Mouse (Mus musculus): ENCODE measurements at regions not wholly inside any gene's neighbourhood (a gene's known extent, or its start where the extent isn't known, plus 50 kb on each side); places are given as distances from the start of the nearest gene placed in this dataset.
A peak's percentile ranks its signal among the peaks of the same experiment; 100 is the strongest.

DNA sequence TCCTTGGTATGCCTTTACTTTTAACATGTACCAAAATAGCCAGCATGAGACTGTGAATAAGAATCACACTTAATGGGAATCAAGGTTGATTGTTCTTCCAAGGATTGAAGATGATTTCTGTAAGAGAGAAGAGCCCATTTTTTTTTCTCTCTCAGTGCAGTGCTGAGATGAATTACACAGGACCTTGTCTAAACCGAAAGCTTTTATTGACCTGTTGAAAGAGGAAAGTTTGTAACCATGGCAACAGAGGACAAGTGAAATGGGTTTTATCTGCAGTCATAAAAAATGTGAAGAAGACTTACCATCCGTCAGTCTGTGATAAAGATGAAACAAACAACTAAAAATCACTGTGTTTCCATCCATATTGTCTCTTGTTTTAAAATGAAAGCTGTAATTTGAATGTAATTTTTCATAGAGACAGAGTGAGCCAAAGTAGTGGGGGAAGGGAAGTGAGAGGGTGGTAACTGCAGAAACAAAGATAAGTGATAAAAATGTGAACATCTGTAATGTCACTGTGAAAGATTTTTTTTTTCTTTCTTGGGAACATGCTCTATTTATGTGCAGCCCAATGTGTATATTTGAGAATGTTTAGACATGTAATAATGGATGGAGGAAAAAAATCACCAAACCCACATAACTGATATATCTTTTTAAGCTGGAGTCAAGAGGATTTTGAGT lies 661.9 kb downstream of the Basp1 start:
- no peak for ATAC-seq (ENCODE audit: poor library complexity, severe bottlenecking)

DNA sequence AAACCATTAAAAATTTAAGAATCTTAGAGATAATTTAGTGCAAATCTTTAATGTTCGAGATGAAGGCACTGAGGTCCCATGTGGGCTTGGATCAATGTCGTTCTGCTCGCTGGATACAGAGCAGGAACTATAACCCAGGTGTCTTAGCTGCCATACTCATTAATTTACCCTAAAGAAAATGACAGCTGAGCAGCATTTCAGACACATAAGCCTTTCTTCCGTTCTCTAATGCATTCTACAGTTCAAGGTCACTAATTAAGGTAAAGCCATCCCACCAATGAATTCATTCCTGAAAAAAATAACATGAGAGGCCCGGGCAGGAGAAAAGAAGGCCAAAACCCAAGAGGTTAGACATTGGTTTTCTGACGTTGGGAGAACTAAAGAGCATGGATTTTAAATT lies 670.3 kb downstream of the Basp1 start:
- no peak for ATAC-seq (ENCODE audit: poor library complexity, severe bottlenecking)

DNA sequence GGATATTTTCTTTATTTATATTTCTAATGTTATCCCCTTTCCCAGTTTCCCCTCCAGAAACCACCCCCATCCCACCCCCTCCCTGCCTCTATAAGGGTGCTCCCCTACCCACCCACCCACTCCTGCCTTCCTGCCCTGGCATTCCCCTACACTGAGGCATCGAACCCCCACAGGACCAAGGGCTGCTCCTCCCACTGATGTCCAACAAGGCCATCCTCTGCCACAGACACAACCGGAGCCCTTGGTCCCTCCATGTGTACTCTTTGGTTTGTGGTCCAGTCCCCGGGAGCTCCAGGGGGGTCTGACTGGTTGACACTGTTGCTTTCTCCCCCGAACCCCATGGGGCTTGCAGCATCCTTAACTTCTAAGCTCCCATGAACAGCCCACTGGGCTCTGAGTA lies 688.4 kb downstream of the Basp1 start:
- no peak for ATAC-seq (ENCODE audit: poor library complexity, severe bottlenecking)

DNA sequence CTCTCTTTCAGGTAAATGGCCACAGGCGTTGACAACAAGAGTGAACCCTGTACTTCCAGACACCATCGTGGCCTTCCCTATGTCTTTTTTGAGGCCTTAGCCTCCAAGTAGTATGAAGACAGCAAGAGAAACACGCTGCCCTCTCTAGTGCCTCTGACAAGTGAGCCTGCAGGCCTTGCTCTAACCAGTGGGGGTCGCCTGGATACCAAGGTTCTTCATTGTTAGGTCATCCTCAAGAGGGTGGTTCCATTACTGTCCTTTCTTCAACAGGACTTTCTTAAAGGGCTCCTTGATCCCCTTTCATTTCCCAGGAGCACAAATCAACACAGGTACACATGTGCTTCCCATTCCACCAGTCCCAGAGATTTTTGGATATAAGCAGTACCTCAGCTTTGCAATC lies 688.9 kb downstream of the Basp1 start:
- no peak for ATAC-seq (ENCODE audit: poor library complexity, severe bottlenecking)

DNA sequence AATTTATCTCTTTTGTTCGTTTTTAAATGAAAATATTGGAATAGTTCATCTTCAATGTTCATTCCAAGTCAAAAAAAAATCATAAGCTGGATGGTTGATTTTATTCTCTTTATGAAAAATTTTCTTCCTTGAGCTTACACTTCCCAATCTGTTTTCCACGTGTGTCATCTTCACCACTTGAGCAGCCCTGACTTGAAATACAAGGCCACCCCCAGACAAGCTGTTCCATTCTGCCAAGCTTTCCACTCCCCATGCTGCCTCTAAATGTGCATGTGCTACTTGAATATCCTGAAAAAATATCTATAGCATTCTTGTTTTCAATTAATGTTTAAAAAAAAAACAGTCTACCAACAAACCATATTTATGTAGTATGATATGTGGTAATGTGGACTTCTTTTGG lies 693.2 kb downstream of the Basp1 start:
- ATAC-seq (ENCODE audit: poor library complexity, severe bottlenecking): no peak

DNA sequence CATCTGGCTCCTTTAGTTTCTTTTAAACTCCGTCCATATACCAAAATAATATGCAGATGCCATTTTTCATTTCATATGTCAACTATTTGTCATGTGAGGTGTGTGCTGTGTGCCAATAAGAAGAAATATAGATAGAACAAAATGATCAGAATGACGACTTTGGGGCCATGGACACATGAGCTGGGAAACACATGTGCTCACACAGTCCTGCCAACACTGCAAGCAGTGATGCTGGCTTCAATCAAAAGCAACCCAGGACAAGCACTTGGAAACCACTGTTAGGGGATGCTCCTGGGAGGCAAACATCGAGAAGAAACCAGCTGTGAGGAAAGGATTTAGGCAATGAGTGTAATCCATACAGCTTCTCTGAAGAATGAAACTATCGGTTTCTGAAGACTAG lies 731.4 kb downstream of the Basp1 start:
- ATAC-seq (ENCODE audit: poor library complexity, severe bottlenecking): no peak

DNA sequence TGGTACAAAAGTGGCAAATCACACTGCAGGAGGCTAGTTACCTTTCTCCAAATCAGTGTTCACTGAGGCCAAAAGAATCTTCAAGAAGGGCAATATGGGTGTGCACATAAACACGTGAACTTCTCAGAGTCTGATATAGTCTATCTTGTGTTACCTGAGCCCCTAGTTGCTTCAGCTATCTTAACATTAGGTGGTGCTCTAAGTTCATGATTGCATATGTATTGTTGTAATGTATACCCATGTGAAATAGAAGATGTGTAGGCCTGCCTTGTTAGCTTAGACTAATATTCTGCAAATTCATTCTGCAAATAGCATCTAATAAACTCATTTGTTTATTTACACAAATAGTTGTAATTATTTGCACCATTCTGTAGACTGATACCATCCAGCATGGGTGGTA lies 764.6 kb downstream of the Basp1 start:
- no peak for ATAC-seq (ENCODE audit: poor library complexity, severe bottlenecking)

DNA sequence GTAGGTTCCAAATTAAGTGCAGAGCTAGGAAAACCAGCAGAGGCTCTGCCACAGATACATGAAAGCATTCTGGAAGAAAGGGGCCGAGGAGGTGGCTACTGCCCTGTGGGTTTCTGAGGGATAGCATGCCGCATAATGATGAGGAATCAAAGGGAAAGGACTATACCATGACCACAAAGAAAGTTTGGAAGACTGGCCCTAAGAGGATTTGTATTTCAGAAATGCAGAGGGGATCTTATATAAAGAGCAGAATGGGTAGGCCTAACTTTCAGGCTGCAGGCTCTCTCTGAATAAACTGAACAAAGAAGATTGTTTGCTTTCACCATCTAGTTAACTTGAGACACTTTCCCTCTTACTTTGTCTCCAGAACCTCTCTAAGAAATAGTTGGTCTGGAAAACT lies 777.9 kb downstream of the Basp1 start:
- no peak for ATAC-seq (ENCODE audit: poor library complexity, severe bottlenecking)

DNA sequence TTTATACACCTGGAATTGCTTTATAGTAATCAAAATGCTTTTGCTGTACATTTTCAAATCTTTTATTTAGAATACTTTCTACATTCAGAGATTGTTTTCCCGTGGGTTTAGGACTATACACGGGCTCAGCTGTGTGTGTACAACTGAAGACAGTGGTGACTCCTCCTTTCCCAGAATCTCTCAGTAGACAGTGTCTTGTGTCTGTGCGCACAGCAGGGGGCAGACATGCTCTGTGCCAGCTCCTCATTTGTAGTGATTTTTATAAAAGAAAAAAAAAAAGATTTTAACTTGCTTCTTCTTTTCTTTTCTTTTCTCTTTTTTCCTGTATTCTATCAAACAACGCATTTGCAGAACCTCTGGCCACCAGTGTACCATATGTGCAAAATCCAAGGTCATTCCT lies 817.3 kb downstream of the Basp1 start:
- ATAC-seq (ENCODE audit: poor library complexity, severe bottlenecking): no peak

DNA sequence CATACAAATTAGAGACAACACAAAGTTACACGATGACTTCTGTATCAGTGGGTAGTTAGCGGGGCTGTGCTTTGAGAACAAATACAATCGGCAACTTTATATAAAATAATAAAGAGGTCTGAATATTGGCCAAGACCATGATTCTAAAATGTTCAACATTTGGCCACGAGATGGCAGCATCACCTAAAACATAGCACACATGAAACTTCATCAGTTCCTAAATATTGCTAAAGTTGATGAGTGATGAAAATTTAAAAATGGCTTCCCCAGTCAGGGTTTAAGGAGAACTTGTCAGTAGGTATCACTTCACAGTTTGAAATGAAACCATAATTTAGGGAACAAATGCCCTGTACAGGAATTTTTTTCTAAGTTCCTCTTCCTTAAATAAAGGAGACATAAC lies 824.6 kb downstream of the Basp1 start:
- ATAC-seq (ENCODE audit: poor library complexity, severe bottlenecking): peak; percentile 88

DNA sequence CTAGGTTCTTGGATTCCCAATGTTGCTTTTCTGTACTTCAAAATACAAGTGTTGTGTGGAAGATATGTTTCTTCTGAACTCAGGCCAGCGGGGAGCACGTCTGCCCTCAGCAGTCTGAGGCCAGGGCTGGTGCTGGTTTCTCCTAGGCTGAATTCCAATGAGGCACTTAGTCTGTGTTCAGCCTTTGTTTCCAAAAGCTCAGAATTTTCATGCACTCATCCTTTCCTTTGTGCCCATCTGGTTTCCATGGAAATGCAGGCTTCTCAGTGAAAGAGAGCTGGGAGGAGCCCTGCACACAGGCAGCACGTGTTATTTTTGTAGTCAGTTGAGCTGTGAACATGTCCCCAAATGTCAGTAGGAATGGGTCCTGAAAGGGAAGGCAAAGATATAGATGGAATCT lies 846.6 kb downstream of the Basp1 start:
- ATAC-seq (ENCODE audit: poor library complexity, severe bottlenecking): no peak

DNA sequence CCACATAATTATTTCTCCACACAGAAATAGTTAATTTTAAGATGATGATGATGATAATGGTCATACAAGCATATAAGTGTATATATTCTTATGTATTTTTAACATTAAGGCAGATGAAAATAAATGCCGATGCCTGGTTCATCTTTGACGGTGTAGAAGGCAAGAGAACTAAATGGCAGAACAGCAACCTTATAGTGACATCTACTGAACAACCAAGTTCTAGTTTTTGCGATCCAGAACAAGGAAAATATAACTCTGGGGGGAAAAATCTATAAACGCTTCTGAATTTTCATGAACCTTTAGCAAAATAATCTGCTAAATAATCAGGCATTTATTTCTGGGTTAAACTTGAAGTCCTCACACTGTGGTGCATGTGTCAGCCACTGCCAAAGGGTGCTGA lies 856.8 kb downstream of the Basp1 start:
- ATAC-seq (ENCODE audit: poor library complexity, severe bottlenecking): no peak

DNA sequence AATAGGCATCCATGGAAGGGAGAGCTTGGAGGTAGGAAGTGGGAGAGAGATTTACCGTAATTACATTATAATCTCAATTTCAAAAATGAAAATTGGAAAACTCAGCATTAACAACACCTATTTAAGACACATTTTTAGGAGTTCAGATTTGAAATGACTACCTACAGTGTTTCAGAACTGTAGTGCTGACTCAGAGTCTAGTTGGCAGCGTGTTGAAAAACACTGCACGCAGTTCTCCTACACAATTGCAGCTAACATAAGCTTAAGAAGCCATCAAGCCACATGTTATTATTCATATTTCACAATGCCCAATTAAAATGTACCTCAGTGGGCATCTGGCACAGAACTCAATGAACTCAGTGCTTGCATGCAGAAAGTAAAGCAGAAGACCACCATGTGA lies 863.5 kb downstream of the Basp1 start:
- no peak for ATAC-seq (ENCODE audit: poor library complexity, severe bottlenecking)

DNA sequence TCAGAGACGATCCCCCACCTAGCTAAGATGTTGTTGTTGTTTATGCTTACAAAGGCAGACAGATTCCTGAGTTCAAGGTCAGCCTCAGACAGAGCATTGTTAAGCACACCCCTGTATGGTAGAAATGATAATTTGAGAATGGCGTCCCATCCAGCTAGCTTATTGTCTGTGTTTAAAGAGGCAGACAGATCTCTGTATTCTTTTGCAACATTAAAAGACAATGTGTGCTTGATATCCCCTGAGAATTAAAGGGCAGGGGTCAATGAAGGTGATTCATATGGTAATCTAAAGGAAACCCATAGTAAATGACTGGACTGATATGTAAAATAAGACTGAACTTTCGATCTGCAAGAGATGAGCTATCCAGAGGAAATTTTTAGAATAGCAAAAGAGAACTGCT lies 883.5 kb downstream of the Basp1 start:
- ATAC-seq (ENCODE audit: poor library complexity, severe bottlenecking): no peak

DNA sequence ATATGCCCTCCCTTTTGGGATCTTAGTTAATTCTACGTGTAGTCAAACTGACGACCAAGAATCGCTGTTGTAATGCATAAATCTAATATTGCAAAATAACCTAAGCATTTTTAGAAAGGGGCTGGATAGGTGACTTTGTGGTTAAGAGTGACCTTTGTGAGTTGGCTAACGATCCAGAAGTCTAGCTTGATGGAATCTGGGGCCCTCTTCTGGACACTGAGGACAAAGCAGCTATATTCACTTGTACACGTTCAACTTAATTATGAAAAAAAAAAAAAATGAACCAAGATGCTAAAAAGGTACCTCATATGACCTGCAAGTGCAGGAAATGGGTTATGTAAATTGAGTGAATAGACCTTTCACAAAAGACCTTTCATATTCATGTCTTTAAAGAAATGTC lies 886.2 kb downstream of the Basp1 start:
- ATAC-seq (ENCODE audit: poor library complexity, severe bottlenecking): no peak

DNA sequence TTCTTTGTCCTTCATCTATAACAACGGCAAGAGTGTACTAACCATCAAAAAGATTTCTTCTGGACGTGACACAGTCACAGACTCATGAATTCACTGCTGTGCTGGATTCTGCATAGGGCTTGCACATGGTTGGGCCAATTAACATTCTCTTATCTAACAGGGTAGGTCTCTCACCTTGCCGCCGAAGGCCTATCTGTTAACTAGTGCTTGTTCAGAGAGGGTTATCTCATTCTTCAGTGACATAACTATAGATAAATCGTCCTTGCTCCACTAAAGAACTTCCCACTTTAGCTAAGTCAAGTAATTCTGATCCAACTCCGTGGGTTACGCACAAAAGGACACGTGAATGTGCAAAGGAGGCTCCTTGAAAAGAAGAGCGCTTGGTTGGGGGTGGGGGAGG lies 899.6 kb downstream of the Basp1 start:
- no peak for ATAC-seq (ENCODE audit: poor library complexity, severe bottlenecking)

DNA sequence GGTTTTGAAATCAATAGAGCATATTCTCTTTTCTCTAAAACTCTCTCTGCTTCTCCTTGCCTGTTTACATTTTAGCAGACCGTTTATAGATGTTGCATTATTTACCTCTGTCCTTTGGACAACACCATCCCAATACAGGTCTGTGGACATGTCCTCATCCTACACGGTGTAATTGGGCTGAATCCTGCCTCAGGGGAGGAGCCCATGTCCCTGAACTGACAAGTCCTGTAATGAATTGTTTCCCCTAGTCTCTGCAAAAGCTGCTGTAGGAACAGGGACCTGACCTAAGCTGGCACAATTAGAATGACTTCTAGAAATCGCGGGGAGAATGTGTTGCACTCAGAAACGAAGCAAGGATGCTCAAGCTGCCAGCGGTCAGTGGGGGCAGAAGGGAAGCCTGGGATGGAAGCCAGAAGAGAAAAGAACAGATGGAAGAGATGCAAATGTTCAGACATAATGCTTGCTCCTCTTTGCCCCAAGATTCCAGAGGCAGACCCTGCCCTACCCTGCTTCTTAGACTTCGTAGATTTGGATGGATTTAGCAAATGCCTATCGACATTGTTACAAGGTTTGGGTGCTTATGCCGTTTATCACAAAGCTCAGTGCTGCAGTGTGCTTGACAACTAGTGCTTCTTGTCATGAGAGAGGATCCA lies 911.5 kb downstream of the Basp1 start:
- no peak for ATAC-seq (ENCODE audit: poor library complexity, severe bottlenecking)

DNA sequence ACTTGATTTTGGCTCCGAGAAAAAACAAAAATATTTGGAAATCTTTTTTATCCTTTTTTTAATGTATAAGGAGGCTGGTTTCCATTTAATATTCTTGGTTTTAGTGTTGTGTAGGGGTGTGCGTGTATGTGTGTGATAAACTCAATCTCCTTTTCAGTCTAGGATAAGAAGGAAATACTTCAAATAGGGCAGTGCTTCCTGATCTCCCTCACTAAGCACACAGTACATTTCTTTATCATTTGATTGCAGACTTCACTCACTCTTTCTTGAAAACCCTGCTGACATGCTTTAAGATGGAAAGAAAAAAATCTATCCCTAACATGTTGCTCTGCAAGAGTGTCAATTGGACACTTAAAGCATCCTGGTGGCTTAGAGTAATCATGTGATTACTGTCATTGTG lies 927.3 kb downstream of the Basp1 start:
- no peak for ATAC-seq (ENCODE audit: poor library complexity, severe bottlenecking)

DNA sequence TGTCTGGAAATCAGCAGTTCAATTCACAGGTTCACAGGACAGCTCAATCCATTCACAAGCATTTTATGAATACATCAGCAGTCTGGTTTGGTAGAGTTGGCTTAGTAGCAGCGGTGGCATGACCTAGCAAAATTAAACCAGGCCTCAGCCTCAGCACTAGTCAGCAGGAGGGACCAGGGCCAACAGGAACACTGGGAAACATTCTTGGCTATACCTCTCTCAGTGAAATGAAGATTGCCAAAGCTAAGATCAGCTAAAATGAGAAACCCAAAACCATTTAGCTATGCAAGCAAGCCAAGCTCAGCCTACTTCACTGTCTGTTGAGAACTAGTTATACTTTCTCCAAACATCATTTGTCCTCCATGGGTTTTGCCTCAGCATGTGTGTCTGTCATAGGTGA lies 945.3 kb downstream of the Basp1 start:
- ATAC-seq (ENCODE audit: poor library complexity, severe bottlenecking): no peak

DNA sequence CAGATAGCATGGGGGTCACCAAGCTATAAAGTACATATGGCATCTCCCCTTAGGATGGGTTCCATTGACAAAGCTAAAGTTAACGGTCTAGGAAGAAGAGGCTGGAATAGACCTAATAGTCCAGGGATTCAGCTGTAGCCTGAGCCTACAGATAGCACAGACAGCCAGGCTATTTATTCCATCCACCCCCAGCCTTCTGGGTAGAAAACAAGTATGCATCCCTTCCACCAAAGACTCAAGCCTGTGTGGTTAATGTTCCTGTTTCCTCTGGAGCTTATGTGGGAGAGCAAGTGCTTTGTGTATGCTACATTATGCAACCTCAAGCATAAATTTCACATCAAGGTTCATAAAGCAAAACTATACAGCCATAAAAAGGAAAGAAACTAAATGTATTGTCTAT lies 955.8 kb downstream of the Basp1 start:
- no peak for ATAC-seq (ENCODE audit: poor library complexity, severe bottlenecking)

DNA sequence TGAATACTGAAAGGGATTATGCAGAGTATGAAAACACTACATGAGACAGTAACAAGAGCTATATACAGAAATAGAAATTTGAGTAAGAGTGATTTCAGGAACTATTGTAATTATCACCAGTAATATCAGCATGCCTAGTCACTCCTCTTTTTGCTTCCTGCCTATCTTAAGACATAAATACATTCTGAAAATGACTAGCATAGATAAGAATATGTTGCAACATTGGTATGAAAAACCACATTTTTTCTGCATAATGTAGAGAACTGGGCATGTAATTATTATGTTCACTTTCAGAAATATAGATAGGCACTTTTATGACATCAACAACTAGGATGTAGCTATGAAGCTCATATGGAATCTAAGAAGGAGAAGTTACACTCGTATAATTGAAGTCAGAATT lies 980.5 kb downstream of the Basp1 start:
- no peak for ATAC-seq (ENCODE audit: poor library complexity, severe bottlenecking)

DNA sequence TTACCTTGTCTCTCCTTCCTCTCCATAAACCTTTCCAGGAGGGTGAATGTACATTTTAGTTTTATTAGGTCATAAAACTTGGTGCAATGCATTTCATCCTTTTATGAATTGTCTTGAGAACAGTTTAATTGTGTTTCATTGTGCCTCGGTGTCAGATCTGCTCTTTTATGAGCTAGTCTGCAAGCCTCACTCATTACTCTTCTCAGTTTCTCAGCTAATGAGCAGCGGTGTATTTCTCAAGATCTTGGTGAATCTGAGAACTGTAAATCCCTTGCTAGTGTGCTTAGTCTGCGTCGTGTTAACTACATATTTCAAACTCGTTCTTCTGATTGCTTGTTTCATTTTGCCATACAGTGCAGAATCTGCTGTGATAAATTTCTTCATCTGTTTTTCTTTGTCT lies 984.4 kb downstream of the Basp1 start:
- no peak for ATAC-seq (ENCODE audit: poor library complexity, severe bottlenecking)

DNA sequence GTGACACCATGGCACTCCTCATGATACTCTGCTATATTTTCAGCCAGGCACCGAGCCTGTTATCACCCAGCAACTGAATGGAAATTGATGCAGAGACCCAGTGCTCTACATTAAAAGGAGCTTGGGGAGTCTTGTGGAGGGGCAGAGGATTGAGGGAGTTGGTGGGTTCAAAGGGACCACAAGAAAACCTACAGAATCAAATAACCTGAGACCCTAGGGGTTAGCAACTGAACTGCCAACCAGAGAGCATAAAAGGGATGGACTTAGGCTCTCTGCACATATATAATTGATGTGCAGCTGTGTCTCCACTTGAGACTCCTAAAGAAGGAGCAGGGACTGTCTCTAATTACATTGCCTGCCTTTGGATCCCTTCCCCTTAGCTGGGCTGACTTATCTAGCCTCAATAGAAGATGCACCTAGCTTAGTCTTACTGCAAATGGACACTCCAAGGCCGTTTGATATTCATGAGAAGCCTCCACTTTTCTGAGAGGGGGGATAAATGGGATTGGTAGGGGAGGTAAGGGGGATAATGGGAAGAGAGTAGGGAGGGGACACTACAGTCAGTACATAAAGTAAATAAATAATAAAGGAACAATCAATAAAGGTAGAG lies 991.1 kb downstream of the Basp1 start:
- no peak for ATAC-seq (ENCODE audit: poor library complexity, severe bottlenecking)
